ENCODE assay signal across 8 mouse cellular contexts in genomic region chr2:28205467-28205805, GRCm38 (mm10). TPM values are rescaled to one million over a fixed set of nuclear protein-coding genes. Genes with fewer than 3 reads are reported as not detected.
DNase-seq lines count a peak whose midpoint lies in the region; ATAC-seq and TF ChIP-seq lines count a peak whose summit lies in the region.

No protein-coding gene starts in this region.

- peak overlapping the region; percentile 71 for H3K9ac ChIP-seq in embryonic facial prominence, embryonic 15.5 days
- H3K9ac ChIP-seq in heart, embryonic 11.5 days (ENCODE audit: low read depth, low read length): peak overlapping the region; percentile 67; the same call in 1 of the 2 replicates
- H3K9ac ChIP-seq in kidney, embryonic 16.5 days (replicated peaks; ENCODE audit: low read length): peak overlapping the region; percentile 75
- H3K9ac ChIP-seq in liver, embryonic 12.5 days: no peak overlapping the region
- H3K9ac ChIP-seq in stomach, postnatal 0 days (ENCODE audit: low read length): peak overlapping the region; percentile 71

- WGBS in embryonic facial prominence, embryonic 15.5 days: 0% methylated on average over 39 of the region's 49 CpGs
- WGBS in heart, embryonic 11.5 days (ENCODE audit: insufficient replicate concordance): under 1% methylated on average over 45 of the region's 49 CpGs
- WGBS in kidney, embryonic 16.5 days: 0% methylated on average over 48 of the region's 49 CpGs
- under 1% methylated on average over 42 of the region's 49 CpGs for WGBS in liver, embryonic 12.5 days (ENCODE audit: insufficient replicate concordance)
- WGBS in stomach, postnatal 0 days: 0% methylated on average over 34 of the region's 49 CpGs

- H3K36me3 ChIP-seq in embryonic facial prominence, embryonic 15.5 days: no peaks in the 10 kb centered on the region; the same call in 1 of the 2 replicates
- H3K36me3 ChIP-seq in heart, embryonic 11.5 days (ENCODE audit: control insufficient read depth, insufficient read depth, low read length): no peaks in the 10 kb centered on the region
- H3K36me3 ChIP-seq in kidney, embryonic 16.5 days (ENCODE audit: insufficient read depth, low read length): no peaks in the 10 kb centered on the region
- no peaks in the 10 kb centered on the region for H3K36me3 ChIP-seq in liver, embryonic 12.5 days
- no peaks in the 10 kb centered on the region for H3K36me3 ChIP-seq in stomach, postnatal 0 days (ENCODE audit: control insufficient read depth, insufficient read depth, low read length)

- peaks cover 39% of the 10 kb centered on the region for H3K4me1 ChIP-seq in embryonic facial prominence, embryonic 15.5 days
- H3K4me1 ChIP-seq in heart, embryonic 11.5 days (ENCODE audit: control insufficient read depth, insufficient read depth, low read length): peaks cover 11% of the 10 kb centered on the region
- peaks cover 17% of the 10 kb centered on the region for H3K4me1 ChIP-seq in kidney, embryonic 16.5 days (ENCODE audit: insufficient read depth, low read length)
- peaks cover 24% of the 10 kb centered on the region for H3K4me1 ChIP-seq in liver, embryonic 12.5 days
- H3K4me1 ChIP-seq in stomach, postnatal 0 days (replicated peaks; ENCODE audit: control insufficient read depth, insufficient read depth): peaks cover 3% of the 10 kb centered on the region; the same call in 1 of the 2 replicates

- no peak overlapping the region for H3K27ac ChIP-seq in embryonic facial prominence, embryonic 15.5 days (replicated peaks)
- no peak overlapping the region for H3K27ac ChIP-seq in heart, embryonic 11.5 days (ENCODE audit: low read depth, low read length)
- no peak overlapping the region for H3K27ac ChIP-seq in kidney, embryonic 16.5 days (ENCODE audit: low read length)
- H3K27ac ChIP-seq in liver, embryonic 12.5 days: no peak overlapping the region
- H3K27ac ChIP-seq in stomach, postnatal 0 days (replicated peaks): no peak overlapping the region

- ATAC-seq in embryonic facial prominence, embryonic 15.5 days (ENCODE audit: insufficient number of reproducible peaks, low FRiP score, low TSS enrichment, low read depth): peak; percentile 80
- peak; percentile 64 for ATAC-seq in heart, embryonic 11.5 days (replicated peaks; ENCODE audit: insufficient number of reproducible peaks, low FRiP score, low TSS enrichment)
- peak; percentile 83 for ATAC-seq in kidney, embryonic 16.5 days (ENCODE audit: low FRiP score, low TSS enrichment)
- no peak for ATAC-seq in liver, embryonic 12.5 days
- peak; percentile 78 for ATAC-seq in stomach, postnatal 0 days (ENCODE audit: low FRiP score, low TSS enrichment)

- peak overlapping the region; percentile 95 for H3K4me2 ChIP-seq in embryonic facial prominence, embryonic 15.5 days (replicated peaks)
- peak overlapping the region; percentile 99 for H3K4me2 ChIP-seq in heart, embryonic 11.5 days
- H3K4me2 ChIP-seq in kidney, embryonic 16.5 days (replicated peaks; ENCODE audit: low read depth, low read length): peak overlapping the region; percentile 99
- peak overlapping the region; percentile 74 for H3K4me2 ChIP-seq in liver, embryonic 12.5 days
- peak overlapping the region; percentile 88 for H3K4me2 ChIP-seq in stomach, postnatal 0 days (replicated peaks; ENCODE audit: low read depth)

- H3K27me3 ChIP-seq in embryonic facial prominence, embryonic 15.5 days: 0 out of 2 replicates have a peak, but pooled peaks cover 10% of the 10 kb centered on the region
- peaks cover 25% of the 10 kb centered on the region for H3K27me3 ChIP-seq in heart, embryonic 11.5 days (ENCODE audit: control insufficient read depth, insufficient read depth, low read length)
- peaks cover 4% of the 10 kb centered on the region; the same call in 1 of the 2 replicates for H3K27me3 ChIP-seq in kidney, embryonic 16.5 days (ENCODE audit: insufficient read depth, low read length)
- peaks cover 95% of the 10 kb centered on the region for H3K27me3 ChIP-seq in liver, embryonic 12.5 days (replicated peaks)
- H3K27me3 ChIP-seq in stomach, postnatal 0 days (ENCODE audit: control insufficient read depth, insufficient read depth, low read length): no peaks in the 10 kb centered on the region

- peak; percentile 79 for TF ChIP-seq CTCF in stomach, postnatal 0 days (IDR thresholded peaks at IDR 0.05; ENCODE audit: low read depth)

- no peaks in the 10 kb centered on the region for H3K9me3 ChIP-seq in embryonic facial prominence, embryonic 15.5 days (replicated peaks)
- no peaks in the 10 kb centered on the region for H3K9me3 ChIP-seq in heart, embryonic 11.5 days (replicated peaks; ENCODE audit: control insufficient read depth, low read length)
- H3K9me3 ChIP-seq in kidney, embryonic 16.5 days (ENCODE audit: low read length): no peaks in the 10 kb centered on the region
- H3K9me3 ChIP-seq in liver, embryonic 12.5 days (replicated peaks): no peaks in the 10 kb centered on the region
- no peaks in the 10 kb centered on the region for H3K9me3 ChIP-seq in stomach, postnatal 0 days (ENCODE audit: control insufficient read depth, low read length)

- H3K4me3 ChIP-seq in embryonic facial prominence, embryonic 15.5 days (replicated peaks): peak overlapping the region; percentile 65
- H3K4me3 ChIP-seq in heart, embryonic 11.5 days (ENCODE audit: low read depth, low read length): peak overlapping the region; percentile 59
- peak overlapping the region; percentile 65 for H3K4me3 ChIP-seq in kidney, embryonic 16.5 days (ENCODE audit: low read length)
- H3K4me3 ChIP-seq in liver, embryonic 12.5 days: peak overlapping the region; percentile 60
- H3K4me3 ChIP-seq in stomach, postnatal 0 days (ENCODE audit: low read depth, low read length): peak overlapping the region; percentile 47

- peak; percentile 59 for DNase-seq in 3T3-L1 (ENCODE audit: low read depth, low spot score)
- peak; percentile 65 to 72 for DNase-seq in adrenal gland, postnatal 4 days (ENCODE audit: low spot score in 2 of 2)
- DNase-seq in neural tube, embryonic 10.5 days (ENCODE audit: extremely low spot score, low spot score): peak; percentile 85
- peak; percentile 78 for DNase-seq in stomach, postnatal 0 days (ENCODE audit: low spot score)

- TF ChIP-seq EP300 in stomach, postnatal 0 days (optimal IDR thresholded peaks at IDR 0.05): no peak

RNA-seq across cellular contexts. Expression of gene Olfm1, which starts 12.6 kb away (rescaled TPM):
- total RNA-seq in adrenal gland, postnatal 4 days (2021): 10 to 100 TPM; 39.6 to 49.0 TPM
- 34.5 and 35.7 TPM in 2 replicates for polyA plus RNA-seq in embryonic facial prominence, embryonic 15.5 days (2015; fragmentation: Nextera tagmentation; extraction: Ambion mirVana)
- 7.6 and 10.3 TPM in 2 replicates for polyA plus RNA-seq in heart, embryonic 11.5 days (2014; fragmentation: Nextera tagmentation; extraction: Ambion mirVana)
- 10.4 and 11.9 TPM in 2 replicates for polyA plus RNA-seq in kidney, embryonic 16.5 days (2015; fragmentation: Nextera tagmentation; extraction: Ambion mirVana)
- 2.9 and 3.3 TPM in 2 replicates for polyA plus RNA-seq in liver, embryonic 12.5 days (2016; fragmentation: Nextera tagmentation; extraction: Ambion mirVana)
- polyA plus RNA-seq in stomach, postnatal 0 days (2015; fragmentation: Nextera tagmentation; extraction: Ambion mirVana): 14.1 and 17.5 TPM in 2 replicates
